Mouse (Mus musculus): Measurements from ENCODE around the gene Lrrc37a.

GRCm38 (mm10) chr11:103413516-103413915, 90.9 kb downstream of the Lrrc37a start:
- TF ChIP-seq CTCF (IDR thresholded peaks at IDR 0.05; ENCODE audit: control insufficient read depth, insufficient read depth, insufficient replicate concordance, low read depth, low read length) (no peak), POLR2A (IDR thresholded peaks at IDR 0.05; ENCODE audit: control insufficient read depth, low read depth, low read length) (no peak)

Measured in testis, adult 2 months (tissue).